Mouse (Mus musculus) ES-E14 (cell line): Measurements from ENCODE around the gene Nob1.

Source experiments
- HCFC1 ChIP-seq: IDR thresholded peaks from 2 replicates; pipeline ENCODE4 v1.6.1; 2012; ENCODE audit warnings: low read length, inconsistent platforms, borderline replicate concordance; ENCODE audit not compliant: insufficient read depth
- MAFK ChIP-seq: IDR thresholded peaks from 2 replicates; pipeline ENCODE4 v1.6.1; 2014; ENCODE audit warnings: mild to moderate bottlenecking, low read depth, low read length, inconsistent platforms; ENCODE audit not compliant: insufficient read depth
- ZC3H11A ChIP-seq: IDR thresholded peaks from 2 replicates; pipeline ENCODE4 v1.6.1; 2012; ENCODE audit warnings: low read depth, mild to moderate bottlenecking, inconsistent platforms, low read length, borderline replicate concordance
- ZNF384 ChIP-seq: IDR thresholded peaks from 2 replicates; pipeline ENCODE4 v1.6.1; 2012; ENCODE audit warnings: low read depth, low read length, inconsistent platforms

DNA sequence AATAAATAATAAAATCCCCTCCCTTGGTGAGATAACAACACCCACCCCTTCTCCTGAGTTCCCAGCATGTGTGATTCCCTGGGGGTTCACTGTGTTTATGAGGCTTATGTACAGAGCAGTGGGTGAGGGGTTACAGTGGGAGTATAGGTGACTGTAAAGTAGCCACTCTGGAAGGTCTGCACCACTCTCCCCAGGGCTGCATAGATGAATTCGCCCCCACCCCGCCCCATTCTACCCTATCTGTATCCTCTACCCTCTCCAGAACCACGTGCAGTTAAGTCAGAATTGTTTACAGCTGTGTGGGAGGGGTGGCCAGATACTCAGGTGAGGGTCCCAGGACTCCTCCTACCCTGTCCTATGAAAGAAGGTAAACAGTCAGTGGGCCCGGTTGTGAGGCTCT, 42.0 kb downstream of the Nob1 start:
- no peak for TF ChIP-seq ZC3H11A
- no peak for TF ChIP-seq ZNF384
- TF ChIP-seq HCFC1: no peak
- no peak for TF ChIP-seq MAFK
